Mouse (Mus musculus) lung, postnatal 0 days (tissue): ENCODE data around the gene H2-Q10.

ENCODE experiments used
- CTCF ChIP-seq: IDR thresholded peaks from 2 replicates; pipeline ENCODE4 v1.5.1; 2016; ENCODE audit warnings: antibody characterized with exemption, mild to moderate bottlenecking
- EP300 ChIP-seq: IDR thresholded peaks from 2 replicates; pipeline ENCODE4 v1.6.1; 2016; ENCODE audit warnings: antibody characterized with exemption, mild to moderate bottlenecking, control low read depth

GRCm38 (mm10) chr17:35497124-35497523 is 27.2 kb downstream of the H2-Q10 start:
- TF ChIP-seq CTCF (no peak), EP300 (no peak)
